Mouse (Mus musculus): ENCODE data around the gene Hist1h1a.

The Hist1h1a gene

DNA sequence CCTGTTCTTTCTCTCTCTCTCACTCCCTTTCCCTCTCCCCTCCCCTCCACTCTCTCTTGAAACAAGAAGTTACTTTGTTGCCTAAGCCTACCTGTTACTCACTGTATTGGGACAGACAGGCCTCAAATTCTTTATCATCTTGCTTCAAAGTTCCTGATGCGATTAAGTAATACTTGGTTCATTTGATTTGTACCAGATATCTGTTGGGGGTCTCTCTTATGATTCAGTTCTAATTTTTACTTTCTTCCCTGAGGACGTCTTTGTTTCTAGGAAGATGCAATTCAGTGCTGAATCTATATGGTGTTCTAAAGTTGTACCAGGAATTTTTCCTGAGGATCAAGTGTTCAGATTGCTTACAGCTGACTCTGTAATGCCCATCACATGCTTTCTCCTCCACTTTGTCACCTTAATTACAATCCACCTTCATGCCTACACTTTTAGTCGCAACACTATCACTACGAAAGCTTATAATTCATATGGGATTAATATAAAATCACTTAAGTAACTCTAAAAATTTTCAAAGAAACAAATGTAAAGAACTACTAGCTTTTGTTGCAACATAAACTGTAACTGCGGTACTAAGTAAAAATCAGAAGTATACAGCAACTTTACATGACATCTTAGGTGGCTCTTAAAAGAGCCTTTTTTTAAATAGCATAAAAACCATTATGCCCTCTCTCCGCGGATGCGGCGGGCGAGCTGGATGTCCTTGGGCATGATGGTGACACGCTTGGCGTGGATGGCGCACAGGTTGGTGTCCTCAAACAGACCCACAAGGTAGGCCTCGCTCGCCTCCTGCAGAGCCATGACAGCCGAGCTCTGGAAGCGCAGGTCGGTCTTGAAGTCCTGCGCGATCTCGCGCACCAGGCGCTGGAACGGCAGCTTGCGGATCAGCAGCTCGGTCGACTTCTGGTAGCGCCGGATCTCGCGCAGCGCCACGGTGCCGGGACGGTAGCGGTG lies 18.8 kb upstream of the Hist1h1a start:
- no peak for DNase-seq (ENCODE audit: low spot score)

DNA sequence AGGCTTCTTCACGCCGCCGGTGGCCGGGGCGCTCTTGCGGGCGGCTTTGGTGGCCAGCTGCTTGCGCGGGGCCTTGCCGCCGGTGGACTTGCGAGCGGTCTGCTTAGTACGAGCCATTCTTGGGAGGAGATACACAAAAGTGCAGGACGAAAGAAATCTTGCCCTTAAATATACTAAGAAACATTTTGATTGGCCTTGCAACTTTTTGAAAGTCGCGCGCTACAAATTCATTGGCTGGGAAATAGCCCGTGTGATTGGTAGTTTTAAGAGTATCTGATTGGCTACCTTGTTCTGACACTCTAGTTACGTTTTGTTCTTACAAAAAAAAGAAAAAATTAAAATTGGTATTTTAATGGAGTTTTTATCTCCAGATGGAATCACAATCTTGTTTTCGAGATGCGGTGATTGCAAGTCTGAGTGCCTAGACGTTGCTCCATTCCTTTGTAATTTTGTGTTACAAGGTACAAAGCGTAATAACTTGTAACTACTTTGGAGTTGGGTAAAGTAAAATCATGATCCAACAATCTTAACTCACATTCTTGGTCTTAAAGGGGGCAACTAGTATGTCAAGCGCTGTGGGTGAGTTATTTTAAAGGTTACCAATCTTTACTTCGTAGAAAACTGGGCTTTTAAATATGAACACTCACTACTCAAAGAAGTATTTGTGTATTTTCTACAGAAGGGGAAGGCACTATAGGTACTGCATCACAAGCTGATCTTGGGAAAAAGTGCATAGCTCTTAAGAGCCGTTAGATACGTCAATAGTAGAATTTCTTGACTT lies 17.9 kb upstream of the Hist1h1a start, which contains the start of gene Hist1h3c:
Gene Hist1h3c, minus strand, starts transcription at position 222 of the 781 bp plus-strand sequence.
- DNase-seq (ENCODE audit: low spot score) = peak; percentile 75

DNA sequence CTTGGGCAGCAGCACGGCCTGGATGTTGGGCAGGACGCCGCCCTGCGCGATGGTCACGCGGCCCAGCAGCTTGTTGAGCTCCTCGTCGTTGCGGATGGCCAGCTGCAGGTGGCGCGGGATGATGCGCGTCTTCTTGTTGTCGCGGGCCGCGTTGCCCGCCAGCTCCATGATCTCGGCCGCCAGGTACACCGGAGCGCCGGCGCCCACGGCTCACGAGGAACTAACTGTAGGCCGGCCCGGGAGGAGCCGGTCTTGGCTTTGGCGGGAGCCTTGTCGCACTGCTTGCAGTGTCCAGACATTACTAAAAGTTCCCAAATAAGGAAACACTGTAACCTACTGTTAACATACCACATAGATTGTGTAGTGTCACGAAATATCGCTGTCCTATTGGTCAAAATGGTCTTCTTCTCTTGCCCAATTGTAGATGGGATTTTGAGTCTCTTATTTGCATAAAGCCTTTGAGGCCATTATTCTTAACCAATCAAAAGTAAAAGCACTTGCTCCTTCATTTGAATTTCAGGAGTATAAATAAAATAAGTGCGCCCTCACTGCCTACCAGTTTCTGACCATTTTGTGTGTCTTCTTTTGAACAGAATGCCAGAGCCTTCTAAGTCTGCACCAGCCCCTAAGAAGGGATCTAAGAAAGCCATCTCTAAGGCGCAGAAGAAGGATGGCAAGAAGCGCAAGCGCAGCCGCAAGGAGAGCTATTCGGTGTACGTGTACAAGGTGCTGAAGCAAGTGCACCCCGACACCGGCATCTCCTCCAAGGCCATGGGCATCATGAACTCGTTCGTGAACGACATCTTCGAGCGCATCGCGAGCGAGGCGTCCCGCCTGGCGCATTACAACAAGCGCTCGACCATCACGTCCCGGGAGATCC lies 17.0 kb upstream of the Hist1h1a start, which contains the start of gene Hist1h2bb:
Gene Hist1h2bb, plus strand, starts transcription at position 534 of the 880 bp plus-strand sequence.
- peak; percentile 58 for DNase-seq (ENCODE audit: low spot score)

DNA sequence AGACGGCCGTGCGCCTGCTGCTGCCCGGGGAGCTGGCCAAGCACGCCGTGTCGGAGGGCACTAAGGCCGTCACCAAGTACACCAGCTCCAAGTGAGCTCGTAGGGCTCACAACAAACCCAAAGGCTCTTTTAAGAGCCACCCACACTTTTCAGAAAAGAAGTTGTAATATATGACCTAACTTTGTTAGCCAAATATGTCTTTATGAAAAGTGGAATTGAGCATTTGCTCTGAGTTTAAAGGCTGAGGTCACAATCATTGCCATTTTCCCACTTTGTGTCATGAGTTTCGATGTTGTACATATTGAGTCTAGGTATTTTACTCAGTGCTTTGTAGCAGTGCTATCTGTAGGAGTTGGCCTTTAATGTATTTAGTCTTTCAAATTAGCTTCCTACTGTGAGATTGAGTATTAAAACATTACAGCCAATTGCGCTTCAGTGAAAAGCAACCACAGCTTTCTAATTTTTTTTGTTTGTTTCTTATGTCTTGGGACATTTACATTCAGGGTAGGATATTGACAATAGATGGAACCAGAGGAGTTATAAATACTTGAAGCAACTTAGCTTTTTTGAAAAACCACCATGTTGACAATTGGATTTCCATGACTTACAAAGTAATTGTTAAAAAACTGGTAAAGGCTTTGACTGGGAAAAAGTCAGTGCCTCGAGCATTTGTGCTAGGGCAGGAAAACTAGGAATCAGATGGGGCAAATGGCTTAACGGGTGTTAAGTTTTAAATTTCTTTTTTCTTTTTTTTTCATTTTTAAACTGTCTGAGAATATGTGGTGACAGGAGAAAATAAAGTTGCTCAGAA lies 16.2 kb upstream of the Hist1h1a start:
- DNase-seq (ENCODE audit: low spot score) = no peak

DNA sequence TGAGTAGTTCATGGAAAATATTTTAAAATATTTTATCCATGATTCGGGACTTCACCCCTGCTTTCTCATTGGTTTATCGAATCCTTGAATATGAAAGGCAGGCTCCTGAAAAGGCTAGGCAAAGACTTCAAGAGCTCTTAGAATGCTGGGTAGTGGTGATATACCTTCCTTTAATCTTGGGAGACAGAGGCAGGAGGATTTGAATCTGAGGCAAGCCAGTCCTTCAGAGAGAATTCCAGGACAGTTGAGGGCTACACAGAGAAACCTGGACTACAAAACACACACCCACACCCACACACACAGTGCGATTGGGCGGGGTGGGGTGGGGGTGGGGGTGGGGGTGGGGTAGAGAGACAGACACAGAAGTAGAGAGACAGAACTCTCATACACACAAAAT lies 15.6 kb upstream of the Hist1h1a start:
- no peak for DNase-seq (ENCODE audit: low spot score)

DNA sequence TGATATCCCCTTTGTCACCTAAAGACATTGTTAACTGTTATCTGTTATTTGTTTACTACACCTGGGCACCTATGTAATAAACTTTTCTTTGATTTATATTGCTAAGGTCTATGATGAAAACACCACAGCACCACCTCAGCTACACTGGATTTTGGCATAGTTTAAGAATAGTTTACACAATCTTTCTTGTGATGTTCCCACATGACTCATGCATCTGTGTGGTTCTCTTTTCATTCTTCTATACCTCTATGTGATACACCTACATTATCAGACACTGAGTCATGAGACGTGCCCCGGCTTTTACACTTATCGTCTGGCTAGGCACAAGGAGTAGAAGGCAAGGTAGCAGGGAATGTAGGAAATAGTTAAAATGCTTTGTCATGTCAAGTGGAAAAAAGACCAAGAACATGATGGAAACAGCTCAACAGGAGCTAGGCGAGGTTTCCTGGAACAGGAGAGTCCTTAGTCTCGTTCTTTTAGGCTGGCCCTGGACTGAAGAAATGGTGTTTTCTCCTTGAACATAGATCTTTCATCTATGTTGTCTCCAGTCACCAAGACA lies 13.8 kb upstream of the Hist1h1a start:
- DNase-seq (ENCODE audit: low spot score) = no peak

DNA sequence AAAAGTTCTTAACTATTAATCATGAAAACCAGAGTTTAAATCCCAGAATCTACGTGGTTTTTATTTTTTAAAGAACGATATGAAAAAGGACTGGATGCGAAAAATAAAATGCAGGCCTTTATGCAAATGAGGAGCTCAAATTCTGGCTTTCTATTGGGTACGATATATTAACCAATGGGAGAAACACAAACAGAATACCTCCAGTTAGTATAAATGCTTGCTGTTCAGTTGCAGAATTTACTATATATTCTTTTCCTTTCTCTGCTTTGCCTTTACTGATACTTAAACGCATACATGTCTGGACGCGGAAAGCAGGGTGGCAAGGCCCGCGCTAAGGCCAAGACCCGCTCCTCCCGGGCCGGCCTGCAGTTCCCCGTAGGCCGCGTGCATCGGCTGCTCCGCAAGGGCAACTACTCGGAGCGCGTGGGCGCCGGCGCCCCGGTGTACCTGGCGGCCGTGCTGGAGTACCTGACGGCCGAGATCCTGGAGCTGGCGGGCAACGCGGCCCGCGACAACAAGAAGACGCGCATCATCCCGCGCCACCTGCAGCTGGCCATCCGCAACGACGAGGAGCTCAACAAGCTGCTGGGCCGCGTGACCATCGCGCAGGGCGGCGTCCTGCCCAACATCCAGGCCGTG lies 12.5 kb upstream of the Hist1h1a start, which contains the start of gene Hist1h2ab:
Gene Hist1h2ab, plus strand, starts transcription at position 288 of the 639 bp plus-strand sequence.
- DNase-seq (ENCODE audit: low spot score) = peak; percentile 4

DNA sequence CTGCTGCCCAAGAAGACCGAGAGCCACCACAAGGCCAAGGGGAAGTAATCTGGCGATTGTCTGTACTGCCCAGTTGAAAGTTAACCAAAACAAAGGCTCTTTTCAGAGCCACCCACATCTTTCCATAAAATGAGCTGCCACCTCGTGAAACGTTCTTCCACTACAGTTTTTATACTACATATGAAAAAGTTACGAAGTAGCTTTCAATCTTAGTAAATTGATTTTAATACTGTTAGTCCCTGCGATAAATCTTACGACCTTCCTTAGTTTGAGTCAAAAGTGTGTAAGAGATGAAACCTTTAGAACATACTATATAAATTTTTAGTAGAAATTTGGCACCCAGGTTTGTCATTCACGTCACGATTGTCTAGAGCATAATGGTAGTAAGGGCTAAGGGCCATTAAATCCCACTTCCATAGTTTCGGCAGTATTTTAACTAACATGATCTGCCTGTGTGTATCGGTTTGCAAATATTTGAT lies 11.9 kb upstream of the Hist1h1a start:
- DNase-seq (ENCODE audit: low spot score) = peak; percentile 1

DNA sequence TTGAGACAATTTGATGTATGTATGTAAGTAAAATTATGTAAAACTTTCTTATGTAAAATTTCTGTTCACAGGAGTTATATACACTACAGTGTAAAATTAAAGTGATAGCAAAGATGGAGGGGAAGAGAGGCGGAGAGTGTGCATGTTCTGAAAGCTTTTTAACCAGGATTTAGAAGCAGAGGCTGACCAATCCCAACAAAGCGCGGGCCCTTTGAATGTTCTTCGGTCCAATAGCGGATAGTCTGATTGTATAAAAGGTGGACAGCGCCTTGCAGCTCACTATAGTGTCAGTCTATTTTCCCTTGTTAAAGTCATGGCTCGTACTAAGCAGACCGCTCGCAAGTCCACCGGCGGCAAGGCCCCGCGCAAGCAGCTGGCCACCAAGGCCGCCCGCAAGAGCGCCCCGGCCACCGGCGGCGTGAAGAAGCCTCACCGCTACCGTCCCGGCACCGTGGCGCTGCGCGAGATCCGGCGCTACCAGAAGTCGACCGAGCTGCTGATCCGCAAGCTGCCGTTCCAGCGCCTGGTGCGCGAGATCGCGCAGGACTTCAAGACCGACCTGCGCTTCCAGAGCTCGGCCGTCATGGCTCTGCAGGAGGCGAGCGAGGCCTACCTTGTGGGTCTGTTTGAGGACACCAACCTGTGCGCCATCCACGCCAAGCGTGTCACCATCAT lies 11.3 kb upstream of the Hist1h1a start, which contains the start of gene Hist1h3b:
Gene Hist1h3b, plus strand, starts transcription at position 201 of the 675 bp plus-strand sequence.
- DNase-seq (ENCODE audit: low spot score) = peak; percentile 57

DNA sequence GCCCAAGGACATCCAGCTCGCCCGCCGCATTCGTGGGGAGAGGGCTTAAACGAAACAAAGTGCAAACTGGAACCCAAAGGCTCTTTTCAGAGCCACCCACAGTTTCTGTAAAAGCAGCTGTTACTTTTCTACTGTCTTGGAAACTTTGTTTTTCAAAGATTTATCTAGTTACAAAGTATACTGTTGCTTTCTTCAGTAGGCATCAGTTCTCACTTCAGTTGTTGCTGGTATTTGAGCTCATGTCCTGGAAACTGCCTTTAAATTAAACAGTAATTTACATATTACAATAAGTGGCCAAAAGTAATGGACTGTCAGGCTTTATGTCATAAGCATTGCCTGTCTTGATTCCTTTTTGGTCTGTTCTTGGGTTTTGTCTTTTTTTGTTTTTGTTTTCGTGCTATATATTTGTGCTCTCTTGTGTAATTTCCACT lies 10.7 kb upstream of the Hist1h1a start:
- no peak for DNase-seq (ENCODE audit: low spot score)

DNA sequence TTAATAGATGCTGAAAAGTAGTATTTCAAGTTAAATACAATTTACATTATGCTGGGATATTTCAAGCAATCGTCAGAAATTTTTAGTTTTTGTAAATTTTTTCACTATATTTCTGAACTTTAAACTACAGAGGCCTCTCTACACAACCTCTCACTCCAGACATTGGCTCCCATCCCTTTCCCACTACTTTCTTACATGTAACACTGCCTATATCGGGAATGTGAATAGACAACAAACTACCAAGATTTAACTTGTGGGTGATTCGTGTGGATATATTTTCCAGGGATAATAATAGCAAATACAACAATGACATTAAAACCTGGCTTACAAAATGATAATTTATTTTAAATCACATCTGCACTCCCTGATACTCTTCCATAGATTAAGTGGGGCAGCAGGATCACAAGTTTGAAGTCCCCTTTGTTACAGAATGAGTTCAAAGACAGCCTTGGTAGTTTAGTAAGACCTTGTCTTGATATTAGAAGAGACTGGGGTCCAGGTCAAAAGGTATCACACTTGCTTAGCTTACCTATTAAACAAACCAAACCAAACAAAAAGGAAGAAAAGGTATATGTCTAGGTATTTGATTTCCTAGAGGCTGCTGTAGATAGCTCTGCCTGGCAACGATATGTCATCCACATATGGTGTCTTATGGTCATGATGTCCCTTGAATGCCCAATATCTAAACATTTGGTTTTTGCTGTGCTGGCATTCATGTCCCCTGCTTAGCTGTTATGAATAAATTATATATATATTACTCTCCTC lies 10.0 kb upstream of the Hist1h1a start:
- DNase-seq (ENCODE audit: low spot score) = no peak

DNA sequence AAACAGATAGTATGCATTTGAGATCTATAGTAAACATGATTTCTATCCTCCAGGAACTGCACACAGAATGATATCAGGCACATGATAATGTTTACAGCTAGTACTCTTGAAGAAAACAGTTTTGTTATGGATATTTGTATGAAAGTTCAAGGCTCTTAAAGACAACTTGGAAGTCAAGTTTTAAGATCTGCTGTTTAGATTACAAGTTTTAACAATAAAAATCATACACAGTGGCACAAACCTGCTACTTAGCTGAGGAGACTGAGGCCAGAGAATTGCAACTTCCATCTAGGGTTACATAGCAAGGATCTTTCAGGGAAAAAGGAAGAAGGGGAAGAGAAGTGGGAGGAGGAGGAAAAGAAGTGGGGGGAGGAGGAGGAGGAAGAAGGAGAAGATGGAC lies 8.5 kb upstream of the Hist1h1a start:
- DNase-seq (ENCODE audit: low spot score) = no peak

DNA sequence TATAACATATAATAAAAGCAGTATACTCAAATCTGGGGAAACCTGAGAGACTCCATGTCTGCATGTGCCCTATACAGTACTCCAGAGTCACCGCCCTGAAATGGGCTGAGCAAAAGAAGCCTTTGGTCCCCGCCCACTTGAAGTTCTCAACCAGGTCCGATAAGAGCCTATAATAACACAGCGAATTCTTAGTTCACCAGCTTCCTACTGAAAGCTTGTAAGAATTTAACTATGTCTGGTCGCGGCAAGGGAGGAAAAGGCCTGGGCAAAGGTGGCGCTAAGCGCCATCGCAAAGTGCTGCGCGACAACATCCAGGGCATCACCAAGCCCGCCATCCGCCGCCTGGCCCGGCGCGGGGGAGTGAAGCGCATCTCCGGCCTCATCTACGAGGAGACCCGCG lies 6.7 kb upstream of the Hist1h1a start, which contains the start of gene Hist1h4b:
Gene Hist1h4b, plus strand, starts transcription at position 224 of the 400 bp plus-strand sequence.
- DNase-seq (ENCODE audit: low spot score) = peak; percentile 80

DNA sequence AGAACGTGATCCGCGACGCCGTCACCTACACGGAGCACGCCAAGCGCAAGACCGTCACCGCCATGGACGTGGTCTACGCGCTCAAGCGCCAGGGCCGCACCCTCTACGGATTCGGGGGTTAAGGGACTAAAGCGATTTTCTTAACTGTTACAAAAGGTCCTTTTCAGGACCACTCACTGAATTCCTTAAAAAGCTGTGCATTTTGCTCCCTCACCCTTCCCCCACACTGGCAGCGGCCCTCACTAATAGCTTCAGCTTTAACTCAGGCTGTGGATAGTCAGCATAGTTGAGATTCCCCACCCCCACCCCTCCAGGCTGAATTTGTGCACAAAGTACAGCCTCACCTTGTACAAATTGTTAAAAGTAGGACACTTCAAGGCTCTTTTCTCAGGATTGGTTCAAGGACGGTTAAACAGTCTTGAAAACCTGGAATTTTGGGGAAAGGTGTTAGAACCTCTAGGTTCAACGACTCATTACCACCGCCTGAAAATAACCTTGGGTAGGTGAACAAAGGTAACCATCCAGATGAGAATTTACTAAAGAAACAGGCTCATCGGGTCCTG lies 6.2 kb upstream of the Hist1h1a start:
- DNase-seq (ENCODE audit: low spot score) = no peak

DNA sequence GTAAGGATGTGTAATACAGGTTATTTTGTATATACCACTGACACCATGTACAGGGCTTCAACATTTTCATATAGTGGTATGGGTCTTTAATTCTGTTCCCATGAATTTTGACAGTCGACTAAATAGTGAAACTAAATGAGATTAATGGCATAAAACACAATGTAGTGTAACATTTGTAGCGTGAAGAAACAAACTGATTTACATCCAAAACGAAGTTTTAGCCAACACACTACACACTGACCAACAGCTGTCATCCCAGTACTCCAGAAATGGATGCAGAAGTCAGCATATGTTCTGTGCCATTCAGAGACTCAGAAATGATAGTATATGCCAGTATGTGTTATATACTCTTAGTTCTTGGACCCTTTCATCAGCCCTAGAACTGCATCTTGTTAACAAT lies 5.5 kb upstream of the Hist1h1a start:
- DNase-seq (ENCODE audit: low spot score) = no peak

DNA sequence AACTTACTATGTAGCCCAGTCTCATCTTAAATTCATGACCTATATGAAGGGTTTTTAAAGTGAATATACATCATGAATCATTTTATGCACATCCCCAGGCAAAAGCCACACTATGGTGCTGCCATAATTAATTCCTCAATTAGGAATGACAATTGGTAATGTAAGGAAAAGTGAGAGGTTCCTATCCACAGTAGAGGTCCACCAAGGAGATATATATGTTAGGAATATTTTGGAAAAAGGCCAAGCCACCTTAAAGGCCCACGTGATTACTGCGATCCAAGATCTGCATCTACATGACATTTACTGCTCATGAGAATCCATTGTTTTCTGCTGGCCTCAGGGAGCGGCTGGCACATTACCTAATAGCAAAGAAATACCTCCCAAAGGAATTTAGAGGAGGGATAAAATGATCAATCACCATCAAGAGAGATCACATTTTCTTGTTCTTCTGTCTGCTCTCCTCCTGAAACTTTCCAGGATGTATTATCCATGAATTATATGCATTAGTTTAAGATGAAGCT lies 4.2 kb upstream of the Hist1h1a start:
- DNase-seq (ENCODE audit: low spot score) = no peak

DNA sequence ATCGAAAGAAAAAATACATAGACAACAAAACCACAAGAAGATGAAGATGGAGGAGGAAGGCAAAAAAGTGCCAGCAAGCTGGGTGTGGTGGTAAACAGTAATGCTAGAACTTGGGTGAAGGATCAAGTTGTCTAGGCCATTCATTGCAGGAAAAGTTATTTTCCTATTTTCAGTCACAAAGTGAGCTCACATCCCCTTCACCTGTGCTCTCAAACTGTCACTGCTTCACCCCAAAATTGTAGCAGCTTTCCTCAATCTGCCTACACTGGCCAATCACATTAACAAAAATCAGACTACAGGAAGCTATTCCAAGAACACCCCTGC lies 3.6 kb upstream of the Hist1h1a start:
- no peak for DNase-seq (ENCODE audit: low spot score)

Measured in T-cell, adult 2 months (primary cell).